Mouse (Mus musculus): ENCODE data around the gene Slc5a5. TPM values are rescaled to one million over a fixed set of nuclear protein-coding genes. Genes with fewer than 3 reads are reported as not detected.

Gene Slc5a5
- polyA plus RNA-seq, 1 experiment from 2014 or later, result 3.1 TPM

DNA sequence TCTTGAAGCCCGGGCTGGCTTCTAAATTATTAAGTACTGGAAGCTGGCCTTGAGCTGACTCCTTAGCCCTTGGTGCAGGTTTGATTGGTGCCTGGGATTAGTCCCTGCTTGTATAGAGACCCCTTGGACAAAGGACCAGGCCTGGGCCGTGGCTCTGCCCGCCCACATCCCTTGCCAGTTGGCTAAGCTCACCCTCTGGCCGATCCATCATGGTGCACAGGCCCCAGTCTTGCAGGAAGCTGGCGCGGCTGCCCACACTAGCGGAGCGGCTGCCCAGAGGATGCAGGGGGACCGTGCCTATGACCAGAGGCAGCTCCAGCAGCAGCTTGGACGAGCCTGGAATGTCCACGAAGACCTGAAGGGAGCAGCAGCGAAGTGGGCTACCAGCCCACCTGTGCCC lies 55.9 kb downstream of the Slc5a5 start:
- 0 out of 2 replicates have a peak, but pooled peaks cover 5% of the 10 kb centered on the region for H3K36me3 ChIP-seq (ENCODE audit: control insufficient read depth, insufficient read depth, low read length)
- no peaks in the 10 kb centered on the region for H3K9me3 ChIP-seq (ENCODE audit: control insufficient read depth, low read length)
- no peak for ATAC-seq
- 89% methylated on average over 12 of the region's 12 CpGs for WGBS
- no peak overlapping the region for H3K9ac ChIP-seq (ENCODE audit: low read depth, low read length)
- H3K27me3 ChIP-seq (replicated peaks; ENCODE audit: control insufficient read depth, insufficient read depth, low read length), result no peaks in the 10 kb centered on the region
- peaks cover 11% of the 10 kb centered on the region for H3K4me1 ChIP-seq (ENCODE audit: control insufficient read depth, insufficient read depth, low read depth, low read length)
- no peak overlapping the region for H3K4me3 ChIP-seq (ENCODE audit: low read length)
- H3K27ac ChIP-seq (ENCODE audit: low read depth, low read length), result no peak overlapping the region
- no peak overlapping the region for H3K4me2 ChIP-seq (ENCODE audit: low read length)

DNA sequence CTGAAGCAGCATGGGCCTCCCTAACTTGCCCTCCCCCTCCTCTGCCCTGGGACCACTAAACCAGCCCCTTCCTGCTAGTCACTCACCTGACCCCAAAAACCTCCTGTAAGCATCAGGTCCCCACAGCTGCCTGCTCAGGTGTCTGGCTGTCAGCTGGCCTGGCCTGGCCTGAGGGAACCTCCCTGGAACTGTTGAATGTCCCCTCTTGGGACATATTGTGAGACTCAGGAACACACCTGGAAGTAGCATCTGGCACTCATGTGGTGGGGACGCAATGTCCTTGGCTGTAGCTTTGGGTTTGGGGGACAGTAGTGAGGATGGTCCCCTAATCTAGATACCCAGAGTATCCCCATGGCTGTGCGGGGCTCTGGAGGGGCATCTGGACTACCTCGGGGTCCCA lies 58.5 kb downstream of the Slc5a5 start:
- WGBS, result 95% methylated on average over 3 of the region's 3 CpGs
- no peak overlapping the region for H3K9ac ChIP-seq (ENCODE audit: low read depth, low read length)

DNA sequence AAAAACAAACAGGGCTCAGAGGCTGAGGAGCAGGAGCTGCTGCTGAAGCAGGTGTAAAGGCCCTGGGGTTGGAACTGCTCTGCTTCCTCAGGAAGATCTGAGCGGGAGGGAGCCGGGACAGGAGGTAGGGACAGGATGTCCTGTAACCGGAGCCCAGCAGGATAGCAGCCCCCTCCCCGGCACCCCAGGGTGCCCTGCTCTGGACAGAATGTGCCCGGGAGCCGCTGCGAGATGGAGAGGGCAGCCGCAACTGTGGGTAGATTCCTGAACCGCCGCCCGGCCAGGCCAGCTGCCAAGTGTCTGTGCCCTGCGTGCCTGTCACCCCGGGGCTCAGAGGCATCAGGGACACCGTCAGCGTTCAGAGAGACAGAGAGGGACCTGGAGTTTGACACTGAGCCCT lies 59.0 kb downstream of the Slc5a5 start:
- Histone ChIP-seq H3K9ac (ENCODE audit: low read depth, low read length) (no peak overlapping the region), H3K4me2 (ENCODE audit: low read length) (no peak overlapping the region), H3K9me3 (ENCODE audit: control insufficient read depth, low read length) (no peaks in the 10 kb centered on the region), H3K4me1 (ENCODE audit: control insufficient read depth, insufficient read depth, low read depth, low read length) (peaks cover 2% of the 10 kb centered on the region), H3K4me3 (ENCODE audit: low read length) (no peak overlapping the region), H3K27me3 (replicated peaks; ENCODE audit: control insufficient read depth, insufficient read depth, low read length) (no peaks in the 10 kb centered on the region), H3K27ac (ENCODE audit: low read depth, low read length) (no peak overlapping the region), H3K36me3 (ENCODE audit: control insufficient read depth, insufficient read depth, low read length) (0 out of 2 replicates have a peak, but pooled peaks cover 5% of the 10 kb centered on the region)
- WGBS, result 38% methylated on average over 15 of the region's 15 CpGs
- ATAC-seq, result no peak

More for the DNA sequence above, 58.5 kb downstream of the Slc5a5 start:
- Histone ChIP-seq H3K27ac (ENCODE audit: low read depth, low read length) (no peak overlapping the region), H3K36me3 (ENCODE audit: control insufficient read depth, insufficient read depth, low read length) (0 out of 2 replicates have a peak, but pooled peaks cover 5% of the 10 kb centered on the region), H3K4me2 (ENCODE audit: low read length) (no peak overlapping the region), H3K4me3 (ENCODE audit: low read length) (no peak overlapping the region), H3K4me1 (ENCODE audit: control insufficient read depth, insufficient read depth, low read depth, low read length) (peaks cover 3% of the 10 kb centered on the region), H3K27me3 (replicated peaks; ENCODE audit: control insufficient read depth, insufficient read depth, low read length) (no peaks in the 10 kb centered on the region), H3K9me3 (ENCODE audit: control insufficient read depth, low read length) (no peaks in the 10 kb centered on the region)
- no peak for ATAC-seq

DNA sequence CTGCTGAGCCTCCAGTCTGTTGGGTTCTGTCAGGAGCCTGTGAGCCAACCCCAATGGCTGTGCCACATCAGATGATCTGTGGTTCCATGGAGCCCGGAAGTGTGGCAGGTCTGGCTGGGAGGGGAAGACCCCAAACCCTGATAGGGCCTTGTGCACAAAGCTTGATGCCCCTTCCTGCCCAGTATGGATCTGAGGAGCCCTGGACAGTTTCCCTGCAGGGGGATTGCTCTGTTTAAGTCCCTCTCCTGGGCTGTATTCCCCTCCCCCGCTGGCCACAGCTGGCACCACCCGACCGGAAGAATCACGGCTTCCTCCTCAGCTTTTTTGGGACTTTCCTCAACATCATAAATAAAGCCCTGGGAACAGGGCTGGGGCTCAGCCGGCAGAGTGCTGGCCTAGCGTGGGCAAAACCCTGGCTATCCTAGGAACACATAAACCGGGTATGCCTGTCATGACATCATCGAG lies 59.5 kb downstream of the Slc5a5 start:
- WGBS, result 52% methylated on average over 9 of the region's 9 CpGs
- Histone ChIP-seq H3K9ac (ENCODE audit: low read depth, low read length) (no peak overlapping the region), H3K4me1 (ENCODE audit: control insufficient read depth, insufficient read depth, low read depth, low read length) (no peaks in the 10 kb centered on the region), H3K4me3 (ENCODE audit: low read length) (no peak overlapping the region), H3K4me2 (ENCODE audit: low read length) (no peak overlapping the region), H3K27me3 (replicated peaks; ENCODE audit: control insufficient read depth, insufficient read depth, low read length) (no peaks in the 10 kb centered on the region), H3K27ac (ENCODE audit: low read depth, low read length) (no peak overlapping the region), H3K9me3 (ENCODE audit: control insufficient read depth, low read length) (no peaks in the 10 kb centered on the region), H3K36me3 (ENCODE audit: control insufficient read depth, insufficient read depth, low read length) (0 out of 2 replicates have a peak, but pooled peaks cover 5% of the 10 kb centered on the region)
- no peak for ATAC-seq

MicroRNA genes within 50 kb of the gene (microRNA counts, 519-probe panel; counts per million panel counts)
- not detected for microRNA mmu-miR-1969

Small RNA genes lying within 50 kb of the gene (microRNA-seq; reads per million reads assigned to microRNA genes)
- gene Mir1969 (13.5 reads per million, percentile 29 among the genes with 10 or more reads in this experiment), gene Mir7067 (not detected)

Other genes with a start within 250 kb of the Slc5a5 start
- 78.3 and 87.6 TPM in 2 replicates for gene Pgpep1, start 232.4 kb downstream of the Slc5a5 start, polyA plus RNA-seq (2015; fragmentation: Nextera tagmentation; extraction: Ambion mirVana)
- 168 and 169 TPM in 2 replicates for gene Lsm4, start 219.5 kb downstream of the Slc5a5 start, polyA plus RNA-seq (2015; fragmentation: Nextera tagmentation; extraction: Ambion mirVana)
- gene Jund, start 193.8 kb downstream of the Slc5a5 start, polyA plus RNA-seq (2015; fragmentation: Nextera tagmentation; extraction: Ambion mirVana), result 60.0 and 69.0 TPM in 2 replicates
- gene Iqcn, start 189.3 kb downstream of the Slc5a5 start, polyA plus RNA-seq (2015; fragmentation: Nextera tagmentation; extraction: Ambion mirVana), result 0.10 TPM in 1 of 2 replicates, not detected in the other
- gene Gm3336, start 174.2 kb downstream of the Slc5a5 start, polyA plus RNA-seq (2015; fragmentation: Nextera tagmentation; extraction: Ambion mirVana), result 0.19 TPM in 1 of 2 replicates, not detected in the other
- gene Pde4c, start 169.0 kb downstream of the Slc5a5 start, polyA plus RNA-seq (2015; fragmentation: Nextera tagmentation; extraction: Ambion mirVana), result 0.19 and 0.42 TPM in 2 replicates
- gene Rab3a, start 138.1 kb downstream of the Slc5a5 start, polyA plus RNA-seq (2015; fragmentation: Nextera tagmentation; extraction: Ambion mirVana), result 622 and 635 TPM in 2 replicates
- 48.6 and 49.9 TPM in 2 replicates for gene Mpv17l2, start 131.8 kb downstream of the Slc5a5 start, polyA plus RNA-seq (2015; fragmentation: Nextera tagmentation; extraction: Ambion mirVana)
- 115 and 118 TPM in 2 replicates for gene Pik3r2, start 116.0 kb downstream of the Slc5a5 start, polyA plus RNA-seq (2015; fragmentation: Nextera tagmentation; extraction: Ambion mirVana)
- 21.9 and 23.9 TPM in 2 replicates for gene Mast3, start 87.7 kb downstream of the Slc5a5 start, polyA plus RNA-seq (2015; fragmentation: Nextera tagmentation; extraction: Ambion mirVana)
- gene Il12rb1, start 84.3 kb downstream of the Slc5a5 start, polyA plus RNA-seq (2015; fragmentation: Nextera tagmentation; extraction: Ambion mirVana), result 0.11 and 0.14 TPM in 2 replicates
- gene Arrdc2, start 53.0 kb downstream of the Slc5a5 start, polyA plus RNA-seq (2015; fragmentation: Nextera tagmentation; extraction: Ambion mirVana), result 6.8 and 7.9 TPM in 2 replicates
- gene Kcnn1, start 29.5 kb downstream of the Slc5a5 start, polyA plus RNA-seq (2015; fragmentation: Nextera tagmentation; extraction: Ambion mirVana), result 16.3 and 18.5 TPM in 2 replicates
- gene Ccdc124, start 18.8 kb downstream of the Slc5a5 start, polyA plus RNA-seq (2015; fragmentation: Nextera tagmentation; extraction: Ambion mirVana), result 168 and 190 TPM in 2 replicates
- 1,821 and 2,018 TPM in 2 replicates for gene Rpl18a, start 4.7 kb upstream of the Slc5a5 start, polyA plus RNA-seq (2015; fragmentation: Nextera tagmentation; extraction: Ambion mirVana)
- 57.8 and 71.4 TPM in 2 replicates for gene Map1s, start 13.2 kb upstream of the Slc5a5 start, polyA plus RNA-seq (2015; fragmentation: Nextera tagmentation; extraction: Ambion mirVana)